Mouse (Mus musculus): Measurements from ENCODE around the gene Gm10230. TPM values are rescaled to one million over a fixed set of nuclear protein-coding genes. Genes with fewer than 3 reads are reported as not detected.
"Not testable (repeated sequence)": the region's sequence is repeated elsewhere in the genome, so short reads cannot be mapped to it uniquely, and the experiment has no call there.

Gene Gm10230
- polyA plus RNA-seq (2012; ENCODE audit: insufficient read depth, low replicate concordance), result not detected in 2 replicates

DNA sequence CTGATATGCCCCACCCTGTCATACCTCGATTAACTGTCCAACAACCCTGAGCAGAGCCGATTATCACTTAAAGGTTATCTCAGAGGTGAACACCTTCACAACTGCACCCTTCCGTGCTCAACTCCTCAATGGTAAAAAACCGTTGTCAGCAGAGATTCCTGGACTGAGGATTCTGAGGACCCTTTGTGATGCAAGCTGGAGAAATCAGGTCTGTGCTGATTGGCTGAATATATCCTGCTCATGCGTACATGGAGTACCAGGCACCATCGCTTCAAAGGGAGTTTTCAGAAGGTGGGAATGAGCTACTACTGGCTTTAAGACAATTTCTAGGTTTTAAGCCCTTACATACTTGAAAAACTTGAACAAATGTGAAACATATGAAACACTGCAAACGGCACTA, at the start of gene Gm10230:
Gene Gm10230 (minus strand): TSS at position 101 of the 400 bp plus-strand sequence.
- H3K36me3 ChIP-seq (replicated peaks; ENCODE audit: low read length); H3K27me3 ChIP-seq (replicated peaks); H3K9me3 ChIP-seq; H3K4me1 ChIP-seq; H3K4me3 ChIP-seq (replicated peaks): not testable (repeated sequence)

Measured in megakaryocyte, embryonic 14.5 days (primary cell).